Mouse (Mus musculus) E14TG2a.4 (cell line): Measurements from ENCODE around the gene Atp5k.

Experiments used
- CTCF ChIP-seq: conservative IDR thresholded peaks from 2 replicates; pipeline ENCODE4 v1.5.1; 2014; ENCODE audit warnings: low read length
- POU5F1 ChIP-seq: IDR thresholded peaks from 2 replicates; pipeline ENCODE4 v1.6.1; 2014; ENCODE audit warnings: low read length, borderline replicate concordance

DNA sequence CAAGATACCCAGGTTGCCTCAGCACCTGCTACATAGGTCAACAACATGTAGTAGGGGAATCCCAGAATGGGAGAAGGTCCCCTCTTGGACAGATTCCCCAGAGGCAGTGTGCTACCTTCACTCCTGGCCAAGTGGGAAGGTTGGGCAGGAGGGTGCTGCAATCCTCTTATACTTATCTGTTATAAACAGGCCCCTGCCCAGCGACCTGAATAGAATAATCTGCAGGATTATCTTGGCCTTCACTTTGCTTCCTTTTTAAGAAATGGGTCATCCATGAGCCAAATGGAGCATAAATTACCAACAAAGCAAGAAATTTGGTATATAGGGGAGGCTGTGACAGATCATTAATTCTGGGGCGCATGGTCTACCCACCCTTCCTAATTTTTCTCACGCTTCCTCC lies 44.5 kb downstream of the Atp5k start:
- TF ChIP-seq CTCF (no peak), POU5F1 (no peak)
